ENCODE assay signal across 11 mouse cellular contexts in genomic region chr5:147718335-147718734, GRCm38 (mm10). TPM values are rescaled to one million over a fixed set of nuclear protein-coding genes. Genes with fewer than 3 reads are reported as not detected.
"Had no signal": no experiment of that assay in that cellular context is flagged by ENCODE, and none has a peak within 500 bp of the region (broad histone marks: within the 10 kb centered on the region; RNA-seq: fewer than 3 reads in every experiment).

No protein-coding gene starts in this region.

- ATAC-seq: midbrain, embryonic 16.5 days had no signal

- DNase-seq: lung, adult 18-20 months; lung, embryonic 14.5 days; lung, postnatal 10 days; lung, postnatal 4 days; midbrain, embryonic 14.5 days; right cerebral cortex, postnatal 14 days; thymus, adult 2 months; thymus, postnatal 25 days; thymus, postnatal 4 days had no signal

RNA-seq across cellular contexts. Expression of gene Flt1, which starts 7.5 kb away (rescaled TPM):
- total RNA-seq: megakaryocyte-erythroid progenitor cell, adult 5-6 weeks had no signal
